9 mouse cellular contexts compared by ENCODE assay signal in genomic region chr6:128063501-128063900, GRCm38 (mm10).
DNase-seq lines count a peak whose midpoint lies in the region; TF ChIP-seq lines count a peak whose summit lies in the region.
"Had no signal": no experiment of that assay in that cellular context is flagged by ENCODE, and none has a peak within 500 bp of the region (broad histone marks: within the 10 kb centered on the region; RNA-seq: fewer than 3 reads in every experiment).

No protein-coding gene starts in this region.

- intact Hi-C loops in gastrocnemius, adult 2 months (cut with DNase I): no loop called here
- intact Hi-C loops in gastrocnemius, postnatal 36 days (cut with DNase I): no loop called here
- intact Hi-C loops in left cerebral cortex, postnatal 4 days (cut with DNase I): no loop called here

- TF ChIP-seq CTCF in gastrocnemius, adult 2 months (IDR thresholded peaks at IDR 0.05): peak; percentile 76

- no peak overlapping the region for H3K27ac ChIP-seq in gastrocnemius, adult 2 months
- H3K27ac ChIP-seq: neural tube, embryonic 12.5 days had no signal

- DNase-seq in gastrocnemius, adult 2 months: no peak
- no peak for DNase-seq in gastrocnemius, postnatal 36 days
- DNase-seq in thymus, postnatal 14 days: peak; percentile 30
- DNase-seq in thymus, postnatal 0 days (ENCODE audit: low spot score): no peak
- DNase-seq in cerebellum, postnatal 10 days: peak; percentile 57 to 65
- DNase-seq in lung, adult 18-20 months: peak; percentile 35 to 63
- no peak for DNase-seq in right cerebral cortex, postnatal 25 days
- DNase-seq in left cerebral cortex, postnatal 4 days: no peak

- no peak overlapping the region for H3K4me3 ChIP-seq in gastrocnemius, adult 2 months
- H3K4me3 ChIP-seq: neural tube, embryonic 12.5 days had no signal

Comparison
In these comparisons a context has a peak if more than half of its experiments do, and no peak if none do; other contexts are left out.
1. DNase-seq: peak in thymus, postnatal 14 days (single experiment), cerebellum, postnatal 10 days (2 of 2) and lung, adult 18-20 months (2 of 2); none in gastrocnemius, adult 2 months (single experiment), gastrocnemius, postnatal 36 days (0 of 2), thymus, postnatal 0 days (single experiment), right cerebral cortex, postnatal 25 days (single experiment) and left cerebral cortex, postnatal 4 days (single experiment).